Mouse (Mus musculus): Measurements from ENCODE around the gene Dynlt1f.
"Not testable (repeated sequence)": the region's sequence is repeated elsewhere in the genome, so short reads cannot be mapped to it uniquely, and the experiment has no call there.

DNA sequence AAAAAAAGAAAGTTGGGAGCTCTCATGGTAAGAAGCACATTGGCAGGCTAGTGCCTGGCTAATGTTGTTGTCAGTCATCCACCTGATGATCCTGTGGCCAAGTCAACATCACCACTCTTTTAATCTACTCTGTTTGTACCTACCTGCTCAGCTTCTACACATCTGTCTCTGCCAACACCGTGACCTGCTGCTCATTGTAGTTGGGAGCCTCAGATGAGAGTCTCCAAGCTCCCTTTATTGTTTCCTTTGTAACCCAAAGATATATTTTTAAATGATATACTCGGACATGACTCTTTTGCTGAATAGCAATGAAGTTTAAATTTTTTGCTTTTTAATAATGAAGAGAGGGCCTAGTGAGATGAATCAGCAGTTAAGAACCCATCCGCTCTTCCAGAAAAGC lies 771 bp upstream of the Dynlt1f start:
- TF ChIP-seq CTCF, POLR2A (IDR thresholded peaks at IDR 0.05; ENCODE audit: insufficient read depth, low read depth, low read length): not testable (repeated sequence)
